Mouse (Mus musculus) ES-E14 (cell line): ENCODE results near the gene Mansc1.

Experiments
- ZC3H11A ChIP-seq: IDR thresholded peaks from 2 replicates; pipeline ENCODE4 v1.6.1; 2012; ENCODE audit warnings: low read depth, mild to moderate bottlenecking, inconsistent platforms, low read length, borderline replicate concordance
- ZNF384 ChIP-seq: IDR thresholded peaks from 2 replicates; pipeline ENCODE4 v1.6.1; 2012; ENCODE audit warnings: low read depth, low read length, inconsistent platforms

- TF ChIP-seq ZNF384 (no peak), ZC3H11A (no peak)
Measured at GRCm38 (mm10) chr6:134620129-134620528, 12.2 kb downstream of the Mansc1 start.
